Mouse (Mus musculus) cerebellum, postnatal 4 days (tissue): ENCODE results near the gene Prkca.
A peak's percentile ranks its signal among the peaks of the same experiment; 100 is the strongest.

Experiments used
- DNase-seq, 2 experiments: peaks; one replicate each; pipeline ENCODE4 v3.0.0; 2022; ENCODE audit warnings: low spot score in 2 of 2, mixed read lengths in 1 of 2

Gene Prkca

DNA sequence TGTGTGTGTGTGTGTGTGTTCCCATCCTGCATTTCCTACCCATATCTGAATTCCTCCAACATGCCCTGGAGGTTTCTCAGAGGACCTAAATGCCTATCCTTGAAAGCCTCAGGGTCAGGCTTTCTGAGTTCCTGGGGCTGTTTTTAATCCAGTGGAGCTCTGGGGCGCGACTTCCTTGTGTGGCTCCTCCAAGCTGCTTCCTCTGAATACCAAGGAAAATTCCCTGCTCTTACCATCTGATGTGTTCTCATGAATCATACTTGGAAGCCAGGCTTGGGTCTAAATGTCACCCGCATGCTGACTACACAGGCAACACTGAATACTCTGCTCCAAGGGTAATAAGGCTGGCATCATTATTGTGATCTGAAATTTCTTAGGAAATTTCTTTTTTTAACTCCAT is 279.3 kb downstream of the Prkca start:
- DNase-seq: no peak

DNA sequence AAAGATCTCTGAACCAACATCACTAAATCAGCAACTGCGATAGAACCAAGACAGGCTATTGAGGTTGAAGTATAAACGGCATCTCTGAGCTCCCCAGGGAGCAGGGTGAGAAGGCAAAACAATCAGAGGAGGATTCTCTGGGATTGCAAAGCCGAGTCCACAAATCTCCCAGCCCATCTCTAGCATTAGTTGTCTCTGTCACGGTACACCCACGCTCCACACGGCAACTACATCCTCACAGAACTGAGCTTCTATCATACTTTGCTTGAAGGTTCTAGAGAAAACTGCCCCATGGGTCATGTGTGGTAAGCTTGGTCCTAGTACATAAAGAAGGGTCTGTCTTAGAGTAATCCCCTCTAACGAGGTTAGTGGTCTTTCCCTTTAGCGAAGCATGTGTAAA is 280.6 kb downstream of the Prkca start:
- DNase-seq: no peak

DNA sequence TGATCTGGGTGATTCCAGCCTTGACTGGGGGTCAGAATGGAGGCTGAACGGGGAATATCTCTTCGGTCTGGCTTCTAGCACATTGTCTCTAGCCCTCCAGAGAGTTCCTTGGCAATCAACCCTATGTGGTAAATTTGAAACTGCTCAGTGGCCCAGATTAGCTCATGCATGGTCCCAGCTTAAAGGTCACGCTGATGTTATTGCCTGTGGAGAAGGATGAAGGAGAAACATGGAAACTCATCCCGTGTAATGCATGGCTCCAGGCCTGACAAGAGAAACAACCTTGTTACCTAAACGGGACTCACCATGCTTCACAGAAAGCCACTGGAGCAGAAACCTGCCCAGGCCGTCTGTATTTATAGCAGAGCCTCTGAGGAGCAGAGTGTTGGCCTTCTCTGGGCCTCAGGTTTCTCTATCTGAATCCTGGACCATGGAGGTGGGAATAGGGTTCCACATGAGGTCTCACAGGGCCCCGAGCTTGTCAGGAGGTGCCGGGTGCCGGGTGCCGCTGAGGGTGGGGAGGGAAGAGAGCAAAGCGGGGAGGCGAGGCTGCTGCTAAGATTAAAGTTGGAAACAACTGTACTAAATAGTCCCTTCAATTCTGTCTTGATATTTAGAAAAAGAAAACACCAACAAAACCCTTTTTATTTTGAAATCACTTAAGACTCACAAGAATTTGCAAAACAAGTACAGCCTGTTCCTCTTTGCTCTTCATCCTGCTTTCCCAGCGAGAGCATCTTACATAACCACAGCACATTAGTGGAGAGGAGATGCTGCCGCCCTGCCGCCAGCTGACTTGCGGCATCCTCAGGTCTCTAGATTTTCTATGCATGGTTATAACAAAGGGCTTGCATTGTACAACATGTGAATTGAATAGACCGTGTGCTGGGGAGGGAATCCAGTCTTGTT is 281.9 kb downstream of the Prkca start:
- DNase-seq: no peak

DNA sequence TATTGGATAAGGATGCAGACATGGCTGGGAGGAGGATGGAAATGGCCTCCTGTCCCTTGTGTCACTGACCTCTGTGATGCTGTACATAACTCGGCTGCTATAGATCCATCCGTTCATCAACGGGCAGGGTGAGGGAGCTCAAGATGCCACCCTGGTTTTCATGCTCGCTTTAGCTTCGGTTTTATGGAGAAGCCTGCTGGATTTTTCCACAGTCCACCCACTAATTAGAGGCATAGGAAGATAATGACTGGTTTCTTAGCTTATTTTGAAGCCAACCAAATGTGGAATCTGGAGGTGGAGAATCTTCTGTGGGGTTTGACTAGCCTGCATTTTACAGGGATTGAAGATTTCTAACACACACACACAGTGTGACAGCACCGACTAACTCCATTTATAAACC is 286.6 kb downstream of the Prkca start:
- DNase-seq: no peak

DNA sequence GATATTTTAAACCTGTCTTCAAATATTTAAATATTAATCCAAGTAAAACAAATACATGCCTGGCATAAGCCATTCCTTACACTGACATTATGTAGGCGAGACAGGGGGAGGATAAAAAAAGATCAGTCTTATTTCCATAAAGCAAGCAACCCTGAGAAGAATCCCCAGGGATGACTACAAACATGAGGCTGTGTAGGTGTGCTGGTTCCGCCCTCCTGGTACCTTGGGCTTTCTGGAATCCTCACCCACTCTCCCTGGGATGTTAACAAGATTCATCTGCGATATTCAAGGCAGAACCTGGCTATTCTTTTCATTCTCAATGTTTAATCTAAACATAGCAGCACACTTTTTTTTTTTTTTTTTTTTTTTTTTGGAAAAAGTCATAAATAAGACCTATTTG is 289.1 kb downstream of the Prkca start:
- DNase-seq: no peak

DNA sequence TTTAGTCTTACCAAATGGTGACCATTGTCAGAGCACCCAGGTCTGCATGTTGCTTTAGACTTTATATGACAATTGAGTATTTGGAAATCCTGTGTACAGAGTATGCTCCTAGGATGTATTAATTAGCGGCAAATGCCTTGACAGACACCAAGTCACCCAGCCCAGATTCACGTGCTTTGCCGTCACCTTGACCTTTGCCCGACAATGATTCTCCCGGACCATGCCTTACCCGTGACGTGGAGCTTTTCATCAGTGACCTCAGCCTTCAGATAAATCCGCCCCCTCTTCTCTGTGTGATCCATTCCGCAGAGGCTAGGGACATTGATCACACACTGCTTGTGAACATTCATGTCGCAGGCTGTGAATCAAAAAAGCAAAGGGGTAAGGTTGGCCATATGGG is 290.0 kb downstream of the Prkca start:
- DNase-seq: no peak

DNA sequence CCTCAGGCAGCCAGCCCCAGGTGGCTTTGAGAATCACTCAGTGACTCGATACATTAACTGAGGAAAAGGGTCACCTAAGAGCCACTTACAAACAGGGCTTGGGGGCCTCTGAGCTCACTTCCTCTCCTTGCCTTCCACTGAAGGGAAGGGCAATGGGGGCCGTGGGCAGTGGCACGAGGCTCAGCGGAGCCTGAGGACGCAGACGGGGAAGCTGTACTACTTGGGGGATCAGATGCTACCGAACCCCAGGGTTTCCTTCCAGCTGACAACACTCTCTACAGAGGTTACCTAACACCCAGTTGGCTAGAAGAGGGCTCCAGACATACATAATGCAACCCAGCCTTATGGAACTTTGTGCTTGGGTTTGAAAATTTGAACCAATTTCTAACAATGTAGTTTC is 302.1 kb downstream of the Prkca start:
- DNase-seq: no peak

DNA sequence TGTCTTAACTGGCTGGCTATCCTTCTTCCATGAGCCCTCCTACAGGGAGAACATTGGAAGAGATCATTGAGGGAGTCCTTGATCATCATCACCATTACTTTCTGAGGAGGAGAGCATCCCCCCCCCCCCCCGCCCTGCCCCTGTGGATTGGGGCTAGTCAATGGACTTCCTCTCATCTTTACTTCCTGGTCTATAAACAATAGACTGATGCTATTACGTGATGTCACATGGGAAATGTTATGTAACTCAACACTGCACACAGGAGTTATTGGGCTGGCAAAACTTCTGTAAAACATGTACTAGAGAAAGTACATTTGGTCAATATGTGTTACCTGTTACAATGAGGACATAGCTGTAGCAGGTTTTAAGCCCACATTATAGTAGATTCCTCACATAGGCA is 302.9 kb downstream of the Prkca start:
- DNase-seq: no peak

DNA sequence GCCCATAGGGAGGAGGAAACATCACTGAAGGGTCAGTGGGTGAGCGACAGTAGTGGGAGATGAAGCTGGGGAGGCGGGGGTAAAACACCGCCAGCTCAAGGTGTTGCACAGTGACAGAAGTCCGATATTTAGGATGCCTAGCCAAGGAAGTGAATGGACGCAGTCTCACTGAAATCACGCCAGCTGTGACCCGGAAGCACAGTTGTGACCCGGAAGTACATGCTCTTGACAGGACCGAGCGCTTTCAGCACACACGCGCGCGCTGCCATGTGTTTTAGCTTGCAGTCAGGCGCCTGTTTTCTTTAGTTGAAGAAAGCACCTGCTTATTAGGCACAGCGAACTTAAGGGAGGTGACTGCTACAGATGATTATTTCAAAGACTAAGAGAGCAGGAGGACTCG is 304.0 kb downstream of the Prkca start:
- DNase-seq: no peak

DNA sequence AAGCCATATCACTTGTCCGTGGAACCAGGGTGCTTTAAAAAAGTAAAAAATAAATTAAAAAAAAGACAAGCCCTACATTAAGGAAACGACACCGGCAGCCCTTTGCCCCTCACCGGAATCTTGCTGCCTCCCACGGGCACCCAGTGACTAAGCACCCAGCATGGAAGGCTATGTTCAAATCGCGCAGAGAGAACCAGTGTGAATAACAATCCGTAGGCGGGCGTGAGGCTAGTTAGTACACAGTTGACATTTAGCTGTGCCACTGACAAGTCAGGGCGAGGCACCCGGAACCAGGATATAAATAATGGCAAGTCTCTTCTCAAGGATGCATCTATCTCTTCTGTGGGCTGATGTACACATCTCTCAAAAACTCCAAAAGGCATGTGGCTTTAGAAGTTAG is 304.7 kb downstream of the Prkca start:
- no peak for DNase-seq

DNA sequence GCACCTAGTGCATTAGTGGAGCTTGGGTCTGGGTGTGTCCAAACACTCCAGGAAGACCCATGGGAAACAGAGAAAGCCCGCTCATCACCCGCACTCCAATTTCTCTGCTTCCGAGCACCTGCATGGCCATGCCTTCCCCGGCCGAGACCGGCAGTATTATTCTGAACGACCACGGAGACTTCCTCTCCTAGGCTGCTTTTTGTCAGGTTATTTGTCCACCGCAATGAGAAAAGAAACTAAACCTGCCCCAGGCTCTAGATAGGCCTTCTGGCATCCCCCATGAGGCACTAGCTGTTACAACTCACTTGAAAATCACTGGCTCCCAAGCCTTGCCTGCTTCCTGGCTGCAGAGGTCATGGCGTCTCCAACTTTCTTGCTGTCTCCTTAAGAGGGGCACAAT is 307.4 kb downstream of the Prkca start:
- no peak for DNase-seq

DNA sequence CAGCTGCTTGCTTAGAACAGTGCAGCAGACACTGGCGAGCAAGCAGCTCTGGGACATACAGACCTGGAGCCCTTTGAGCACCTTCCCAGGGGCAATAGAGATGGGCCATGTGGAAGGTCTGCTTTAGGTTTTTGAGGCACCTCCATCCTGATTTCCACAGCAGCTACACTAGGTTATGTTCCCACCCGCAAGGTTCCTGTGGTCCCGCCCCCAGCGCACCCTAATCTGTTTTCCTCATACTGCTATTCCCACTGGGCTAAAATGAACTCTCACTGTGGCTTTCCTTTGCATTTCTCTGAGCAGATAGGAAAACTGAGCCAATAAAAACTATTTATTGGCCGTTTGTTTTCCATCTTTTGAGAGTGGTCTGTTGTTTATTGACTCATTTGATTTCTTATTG is 308.0 kb downstream of the Prkca start:
- no peak for DNase-seq

DNA sequence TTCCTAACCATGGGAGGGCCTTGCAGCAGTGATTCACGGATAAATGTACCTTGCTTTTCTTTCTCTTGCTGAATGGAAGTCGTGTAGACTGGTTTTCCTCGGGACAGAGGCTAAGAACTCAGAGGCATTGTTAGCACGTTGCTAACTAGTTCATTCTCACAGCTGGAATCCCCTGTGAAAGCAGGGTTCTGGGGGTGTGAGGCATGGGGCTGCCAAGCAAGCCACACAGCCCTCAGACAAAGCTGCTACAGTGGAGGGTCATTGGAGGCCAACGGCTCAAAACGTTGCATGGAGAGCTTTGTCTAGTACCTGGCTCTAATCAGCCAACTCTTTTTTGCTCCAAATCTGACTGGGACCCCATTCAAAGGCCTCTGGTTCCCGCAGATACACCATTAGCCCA is 309.4 kb downstream of the Prkca start:
- DNase-seq: no peak

DNA sequence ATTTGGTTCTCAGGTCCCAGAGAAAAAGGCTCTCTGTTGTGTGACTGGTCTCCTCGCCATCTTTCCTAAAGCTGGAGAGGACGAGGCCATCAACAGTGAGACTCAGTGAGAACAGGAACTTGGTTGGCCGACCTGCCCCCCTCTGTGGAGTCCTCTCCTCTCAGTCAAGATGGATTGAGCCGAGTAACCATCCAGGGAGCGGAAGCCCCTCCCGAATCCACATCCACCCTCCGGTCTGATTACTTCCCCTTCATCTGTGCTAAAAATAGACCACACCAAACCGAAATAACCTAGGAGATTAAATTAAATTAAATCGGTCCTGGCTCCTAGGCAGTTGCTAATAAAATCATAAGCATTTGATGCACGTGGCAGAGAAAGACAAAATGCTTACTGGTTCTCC is 311.2 kb downstream of the Prkca start:
- no peak for DNase-seq

DNA sequence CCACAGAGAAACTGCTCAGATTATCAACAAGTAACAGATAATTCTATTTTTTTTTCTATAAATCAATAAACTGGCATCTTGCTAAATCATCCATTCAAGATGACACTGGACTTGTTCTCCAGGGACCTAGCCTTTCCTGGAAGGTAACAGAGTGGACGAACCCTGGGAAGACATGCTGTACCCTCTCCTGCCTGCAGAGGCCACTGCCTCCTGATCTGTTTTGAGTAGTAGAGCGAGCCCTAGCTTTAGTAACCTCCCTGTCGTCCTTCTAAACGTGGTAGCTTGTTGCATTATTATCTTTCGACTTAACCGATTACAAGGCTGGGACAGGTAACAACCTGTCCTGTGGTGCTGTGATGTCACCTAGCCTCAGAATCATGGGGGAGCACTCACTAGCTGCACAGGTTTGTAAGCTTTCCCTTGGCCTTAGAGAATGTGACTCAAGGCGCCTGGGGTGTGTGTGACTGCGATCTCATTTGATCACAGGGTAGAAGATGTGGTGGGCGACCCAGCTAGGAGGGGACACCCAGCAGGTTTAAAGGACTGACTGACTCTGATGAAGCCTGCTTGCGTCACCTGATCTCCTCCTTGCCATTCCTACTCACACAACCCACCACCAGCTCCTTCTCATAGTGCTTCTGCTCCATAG is 312.6 kb downstream of the Prkca start:
- peak in 1 of 2 experiments; percentile 67 for DNase-seq

DNA sequence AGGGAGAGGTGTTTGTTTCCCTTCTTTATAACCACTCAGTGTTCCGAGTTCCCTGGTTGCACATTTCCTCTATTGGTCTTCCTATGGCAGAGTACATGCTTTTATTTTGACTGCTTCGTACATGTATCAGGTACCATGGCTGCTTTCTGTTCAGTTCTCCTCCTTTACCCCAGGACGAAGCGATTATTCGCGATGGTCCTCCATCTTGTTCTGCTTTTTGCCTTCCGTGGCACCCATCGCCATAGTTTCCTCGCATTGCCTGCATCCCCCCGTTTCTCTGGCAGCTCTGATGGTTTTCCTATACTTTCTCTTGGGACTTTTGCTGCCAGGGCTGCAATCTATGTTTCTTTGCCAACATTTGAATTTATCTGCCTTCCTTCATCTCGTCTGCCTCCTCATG is 314.4 kb downstream of the Prkca start:
- DNase-seq: no peak

DNA sequence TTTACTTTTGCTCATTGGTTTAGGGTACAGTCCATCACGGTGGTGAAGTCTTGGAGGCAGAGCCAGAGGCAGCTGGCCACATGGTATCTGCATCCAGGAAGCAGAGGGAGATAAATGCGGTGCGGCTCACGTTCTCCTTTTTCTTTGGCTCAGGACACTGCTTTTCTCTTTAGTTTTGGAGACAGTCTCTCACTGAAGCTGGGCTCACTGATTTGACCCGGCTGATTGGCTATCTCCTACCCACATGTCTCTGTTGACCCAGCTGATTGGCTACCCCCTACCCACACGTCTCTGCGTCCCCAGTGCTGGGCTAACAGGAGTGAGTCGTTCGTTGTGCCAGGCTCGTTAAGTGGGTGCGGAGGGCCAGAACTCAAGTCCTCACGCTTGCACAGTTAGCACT is 315.3 kb downstream of the Prkca start:
- DNase-seq: peak in 1 of 2 experiments; percentile 20

DNA sequence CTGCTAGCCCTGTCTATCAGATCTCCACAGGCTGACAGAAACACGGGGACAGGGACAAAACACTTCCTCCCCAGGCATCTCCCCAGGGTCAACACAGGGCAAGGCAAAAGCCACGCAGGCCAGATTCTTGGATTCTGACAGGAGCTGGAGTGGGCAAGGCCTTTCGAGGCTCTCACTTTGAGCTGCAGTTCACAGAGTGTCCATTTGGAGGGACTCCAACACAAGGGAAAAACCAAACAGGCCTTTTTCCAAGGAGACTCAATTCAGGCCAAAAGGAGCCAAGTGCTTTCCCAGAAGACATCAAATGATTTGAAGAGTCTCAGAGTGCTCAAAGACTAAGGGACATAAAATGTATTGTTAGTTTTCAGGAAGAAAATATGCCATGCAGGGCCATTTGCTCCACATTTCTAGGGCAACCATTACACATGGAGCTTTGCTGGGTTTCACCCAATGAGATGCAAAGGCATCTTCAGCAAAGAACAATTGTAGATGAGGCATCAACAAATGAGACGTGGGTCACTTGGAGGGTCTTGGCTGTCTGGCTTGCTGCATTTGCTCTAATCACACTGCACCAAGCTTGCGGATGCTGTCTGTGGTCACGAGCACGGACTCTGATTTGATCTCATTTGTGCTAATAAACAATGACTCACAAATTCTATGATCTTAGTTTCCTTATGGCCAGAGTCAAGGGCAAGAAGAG is 317.9 kb downstream of the Prkca start:
- DNase-seq: peak in 1 of 2 experiments; percentile 59

DNA sequence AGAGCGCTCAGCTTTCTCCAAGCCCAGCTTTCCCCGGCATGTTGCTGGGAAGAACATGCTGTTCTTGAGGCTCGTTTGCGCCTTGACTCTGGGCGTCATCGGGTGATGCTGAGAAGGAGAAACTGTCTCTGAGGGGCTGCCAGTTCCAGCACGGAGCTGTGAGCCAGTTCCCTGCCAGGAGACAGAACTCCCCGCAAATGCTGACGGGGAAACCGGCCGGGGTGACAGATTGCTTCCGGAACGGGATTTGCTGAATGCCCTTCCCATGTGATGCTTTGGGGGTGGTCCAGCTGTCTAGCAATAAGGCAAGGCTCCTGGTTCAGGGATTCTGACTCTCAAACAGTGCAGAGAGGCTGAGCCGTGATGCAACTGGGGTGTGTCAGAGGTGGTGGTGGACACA is 320.5 kb downstream of the Prkca start:
- DNase-seq: peak in 1 of 2 experiments; percentile 59

DNA sequence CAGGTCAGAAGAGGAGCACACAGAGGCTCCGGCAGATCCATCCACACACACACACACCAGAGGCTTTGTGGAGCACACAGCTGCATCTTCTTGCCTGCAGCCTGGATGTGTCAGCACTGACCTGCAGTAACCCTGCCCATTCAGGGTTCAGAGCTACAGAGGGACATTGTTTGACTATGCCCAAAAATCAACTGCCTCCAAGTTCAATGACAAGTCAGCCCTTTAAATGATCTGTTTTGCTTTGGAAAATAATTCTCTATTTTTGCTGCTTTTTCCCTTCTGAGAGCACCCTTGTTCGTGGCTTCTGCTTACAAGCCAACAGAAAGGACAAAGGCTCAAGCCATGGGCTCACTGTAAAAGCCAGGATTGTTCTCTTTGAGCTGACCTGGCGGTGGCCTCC is 322.8 kb downstream of the Prkca start:
- no peak for DNase-seq

DNA sequence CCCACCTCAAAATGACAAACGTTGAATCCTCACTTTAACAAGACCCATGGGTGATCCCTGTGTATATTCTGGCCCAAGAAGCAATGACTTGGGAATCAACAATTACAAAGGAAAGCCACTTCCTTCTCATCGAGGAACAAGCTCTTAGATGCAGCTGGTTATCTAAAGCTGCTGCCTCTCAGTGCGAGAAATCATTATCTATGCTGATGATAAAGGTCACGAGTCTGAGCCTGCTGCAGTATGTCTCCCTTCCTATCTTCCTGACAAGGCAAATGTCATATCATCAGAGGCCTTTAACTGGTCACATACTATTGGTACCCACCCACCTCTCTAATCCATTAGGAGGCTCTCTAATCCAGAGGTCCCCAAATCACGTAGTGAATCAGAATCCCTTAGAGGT is 328.4 kb downstream of the Prkca start:
- DNase-seq: no peak

DNA sequence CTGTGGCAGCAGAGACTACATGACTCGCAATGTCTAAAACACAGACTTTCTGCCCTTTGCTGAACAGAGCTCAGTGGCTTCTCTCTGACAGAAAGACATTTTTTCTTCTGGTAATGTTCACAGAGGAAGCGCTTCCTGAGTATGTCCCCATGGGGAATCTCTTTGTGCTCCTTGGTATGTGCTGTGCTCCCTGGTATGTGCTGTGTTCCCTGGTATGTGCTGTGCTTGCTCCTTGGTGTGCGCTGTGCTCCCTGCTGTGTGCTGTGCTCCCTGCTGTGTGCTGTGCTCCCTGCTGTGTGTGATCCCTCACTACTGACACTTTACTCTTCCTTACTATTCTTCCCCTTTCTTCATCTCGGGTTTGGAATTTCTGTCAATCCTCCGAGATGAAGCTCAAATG is 330.3 kb downstream of the Prkca start:
- no peak for DNase-seq

DNA sequence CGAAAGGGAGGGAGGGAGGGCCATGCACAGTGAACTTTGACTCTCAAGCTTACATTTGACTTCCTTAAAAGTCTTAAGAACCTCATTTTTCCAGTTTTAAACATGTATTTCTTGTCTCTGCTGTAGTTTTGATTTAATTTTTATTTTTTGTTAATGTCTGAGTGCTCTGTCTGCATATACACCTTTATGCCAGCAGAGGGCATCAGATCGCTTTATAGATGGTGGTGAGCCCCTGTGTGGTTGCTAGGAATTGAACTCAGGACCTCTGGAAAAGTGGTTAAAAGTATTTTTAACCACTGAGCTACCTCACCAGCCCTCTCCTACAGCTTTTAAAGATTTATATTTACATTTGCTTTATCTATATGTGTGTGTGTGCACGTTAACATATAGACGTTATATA is 333.3 kb downstream of the Prkca start:
- DNase-seq: no peak
